Mouse (Mus musculus) natural killer cell, adult 2 months (primary cell): ENCODE measurements around the gene Cdon.
A peak's percentile ranks its signal among the peaks of the same experiment; 100 is the strongest.

Experiments
- DNase-seq, 2 experiments: peaks; one replicate each; pipeline ENCODE4 v3.0.0; 2022; ENCODE audit warnings: low spot score in 2 of 2

Gene Cdon

GRCm38 (mm10) chr9:35493033-35493732 lies 72.3 kb downstream of the Cdon start:
- no peak for DNase-seq

- DNase-seq, result no peak
Measured at GRCm38 (mm10) chr9:35493733-35494092, 72.8 kb downstream of the Cdon start.

GRCm38 (mm10) chr9:35494937-35495336 lies 74.0 kb downstream of the Cdon start:
- no peak for DNase-seq

GRCm38 (mm10) chr9:35495471-35495870 lies 74.5 kb downstream of the Cdon start:
- DNase-seq, result no peak

- DNase-seq, result no peak
Measured at GRCm38 (mm10) chr9:35499946-35500345, 79.0 kb downstream of the Cdon start.

- DNase-seq, result no peak
Measured at GRCm38 (mm10) chr9:35502361-35503000, 81.6 kb downstream of the Cdon start.

GRCm38 (mm10) chr9:35508234-35508633 lies 87.3 kb downstream of the Cdon start:
- no peak for DNase-seq

- DNase-seq, result no peak
Measured at GRCm38 (mm10) chr9:35513900-35514299, 93.0 kb downstream of the Cdon start.

- no peak for DNase-seq
Measured at GRCm38 (mm10) chr9:35516182-35516581, 95.3 kb downstream of the Cdon start.

GRCm38 (mm10) chr9:35516711-35517110 lies 95.8 kb downstream of the Cdon start:
- no peak for DNase-seq

- DNase-seq, result no peak
Measured at GRCm38 (mm10) chr9:35518169-35518568, 97.2 kb downstream of the Cdon start, which contains the start of gene Gm1113. Gene Gm1113, minus strand, starts transcription at chr9:35518269.

GRCm38 (mm10) chr9:35520631-35521348 lies 99.9 kb downstream of the Cdon start:
- no peak for DNase-seq

- no peak for DNase-seq
Measured at GRCm38 (mm10) chr9:35522241-35522640, 101.3 kb downstream of the Cdon start.

GRCm38 (mm10) chr9:35522821-35523515 lies 102.0 kb downstream of the Cdon start:
- DNase-seq, result no peak

GRCm38 (mm10) chr9:35523541-35523940 lies 102.6 kb downstream of the Cdon start:
- DNase-seq, result no peak

GRCm38 (mm10) chr9:35523941-35524411 lies 103.0 kb downstream of the Cdon start:
- DNase-seq, result peak; percentile 5 to 50

GRCm38 (mm10) chr9:35529141-35529540 lies 108.2 kb downstream of the Cdon start:
- no peak for DNase-seq

- DNase-seq, result no peak
Measured at GRCm38 (mm10) chr9:35529796-35530195, 108.9 kb downstream of the Cdon start.

GRCm38 (mm10) chr9:35533266-35533665 lies 112.3 kb downstream of the Cdon start:
- DNase-seq, result no peak

- peak; percentile 21 to 42 for DNase-seq
Measured at GRCm38 (mm10) chr9:35535110-35535509, 114.2 kb downstream of the Cdon start.

GRCm38 (mm10) chr9:35535876-35536275 lies 114.9 kb downstream of the Cdon start:
- DNase-seq, result no peak
